In the genomic region with DNA sequence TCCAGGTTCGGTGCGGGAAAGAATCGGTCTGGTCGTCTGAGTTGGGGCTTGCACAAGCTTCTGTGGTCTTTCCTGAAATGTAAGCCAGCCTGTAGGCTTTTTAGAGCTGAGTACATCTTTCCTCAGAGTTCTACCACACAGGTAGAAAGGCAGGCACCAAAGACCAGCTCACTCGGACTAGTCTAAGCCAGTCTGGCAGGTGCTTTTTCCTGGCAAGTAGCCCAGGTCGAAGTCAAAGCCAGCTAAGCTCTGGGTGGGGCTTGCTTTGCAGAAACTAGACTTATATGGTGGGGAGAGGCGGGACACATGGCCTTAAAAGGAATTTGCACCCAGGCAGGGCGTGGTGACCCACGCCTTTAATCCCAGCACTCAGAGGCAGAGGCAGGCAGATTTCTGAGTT, we compare ENCODE assay signal across 8 mouse cellular contexts. TPM values are rescaled to one million over a fixed set of nuclear protein-coding genes. Genes with fewer than 3 reads are reported as not detected.
DNase-seq lines count a peak whose midpoint lies in the region; ATAC-seq and TF ChIP-seq lines count a peak whose summit lies in the region.
"Not testable (repeated sequence)": the region's sequence is repeated elsewhere in the genome, so short reads cannot be mapped to it uniquely, and the experiment has no call there.

No protein-coding gene starts in this region.

- ATAC-seq in forebrain, embryonic 16.5 days: peak; percentile 68
- peak; percentile 60 for ATAC-seq in hindbrain, embryonic 14.5 days (ENCODE audit: low FRiP score)
- peak; percentile 77 for ATAC-seq in kidney, embryonic 15.5 days (replicated peaks; ENCODE audit: low FRiP score)
- ATAC-seq in liver, embryonic 13.5 days (ENCODE audit: low read depth): peak; percentile 80
- ATAC-seq in megakaryocyte-erythroid progenitor cell, adult 5-6 weeks (replicated peaks; ENCODE audit: low FRiP score, low TSS enrichment, poor library complexity, severe bottlenecking): peak; percentile 75
- ATAC-seq in stomach, embryonic 15.5 days (ENCODE audit: insufficient read depth, low FRiP score, low read depth): peak; percentile 82

- TF ChIP-seq CTCF in CH12.LX (conservative IDR thresholded peaks at IDR 0.05 in 1 of 2, IDR thresholded peaks at IDR 0.05 in 1 of 2; ENCODE audit: low read depth in 2 of 2, low read length in 2 of 2): not testable (repeated sequence)

- H3K79me2 ChIP-seq in CH12.LX (replicated peaks; ENCODE audit: control insufficient read depth, extremely low read depth, insufficient read depth, poor library complexity, severe bottlenecking): not testable (repeated sequence)

- not testable (repeated sequence) for H3K4me3 ChIP-seq in CH12.LX (replicated peaks in 1 of 3; ENCODE audit: low read depth in 2 of 3, low read length in 2 of 3, poor library complexity in 1 of 3); forebrain, embryonic 16.5 days (replicated peaks; ENCODE audit: low read length); hindbrain, embryonic 14.5 days (replicated peaks; ENCODE audit: low read length); kidney, embryonic 15.5 days (replicated peaks); liver, embryonic 13.5 days (replicated peaks); stomach, embryonic 15.5 days (replicated peaks)

- H3K9me3 ChIP-seq in CH12.LX (replicated peaks; ENCODE audit: low read length); forebrain, embryonic 16.5 days (ENCODE audit: control insufficient read depth, low read length); hindbrain, embryonic 14.5 days (ENCODE audit: control insufficient read depth, low read length); kidney, embryonic 15.5 days (replicated peaks); liver, embryonic 13.5 days (replicated peaks); stomach, embryonic 15.5 days: not testable (repeated sequence)

- H3K27ac ChIP-seq in CH12.LX (ENCODE audit: insufficient read depth, low read depth); forebrain, embryonic 16.5 days (ENCODE audit: low read length); hindbrain, embryonic 14.5 days; kidney, embryonic 15.5 days; liver, embryonic 13.5 days; stomach, embryonic 15.5 days: not testable (repeated sequence)

- WGBS in forebrain, embryonic 16.5 days: 51% methylated on average over 3 of the region's 9 CpGs
- WGBS in hindbrain, embryonic 14.5 days: 63% methylated on average over 3 of the region's 9 CpGs
- 58% methylated on average over 4 of the region's 9 CpGs for WGBS in kidney, embryonic 15.5 days
- WGBS in liver, embryonic 13.5 days (ENCODE audit: insufficient replicate concordance): 16% methylated on average over 4 of the region's 9 CpGs
- WGBS in stomach, embryonic 15.5 days: 47% methylated on average over 4 of the region's 9 CpGs

- not testable (repeated sequence) for H3K4me1 ChIP-seq in CH12.LX (ENCODE audit: control insufficient read depth in 1 of 2, insufficient read depth in 2 of 2); forebrain, embryonic 16.5 days (replicated peaks; ENCODE audit: control insufficient read depth, insufficient read depth, low read length); hindbrain, embryonic 14.5 days (replicated peaks; ENCODE audit: control insufficient read depth, insufficient read depth, low read length); kidney, embryonic 15.5 days; stomach, embryonic 15.5 days
- peaks cover 14% of the 10 kb centered on the region for H3K4me1 ChIP-seq in liver, embryonic 13.5 days (replicated peaks)

- H3K4me2 ChIP-seq in CH12.LX (ENCODE audit: insufficient read depth, low read depth, poor library complexity, severe bottlenecking); forebrain, embryonic 16.5 days (ENCODE audit: low read length); kidney, embryonic 15.5 days; stomach, embryonic 15.5 days: not testable (repeated sequence)
- H3K4me2 ChIP-seq in hindbrain, embryonic 14.5 days (replicated peaks): 0 out of 2 replicates have a peak overlapping the region, but pooled peaks have one; percentile 17
- H3K4me2 ChIP-seq in liver, embryonic 13.5 days: peak overlapping the region; percentile 32; the same call in 1 of the 2 replicates

- in situ Hi-C loops in CH12.LX (cut with MboI; ENCODE audit: low pct_ligation_motif_present, low pct_unique_long_range_greater_than_20kb, low sequenced_read_pairs): not testable (repeated sequence)

- not testable (repeated sequence) for TF ChIP-seq EP300 in CH12.LX (IDR thresholded peaks at IDR 0.05; ENCODE audit: low read length)

- TF ChIP-seq POLR2A in CH12.LX (IDR thresholded peaks at IDR 0.05; ENCODE audit: low read depth, low read length): not testable (repeated sequence)

- peak; percentile 26 for DNase-seq in CH12.LX (ENCODE audit: extremely low read depth)
- peak; percentile 33 for DNase-seq in cerebellum, adult 9-10 months
- DNase-seq in hindbrain, embryonic 14.5 days (ENCODE audit: low spot score): not testable (repeated sequence)
- DNase-seq in liver, embryonic 13.5 days: peak; percentile 18

- H3K36me3 ChIP-seq in CH12.LX (replicated peaks in 1 of 2; ENCODE audit: control insufficient read depth in 1 of 2, insufficient read depth in 1 of 2, low read length in 1 of 2); forebrain, embryonic 16.5 days (ENCODE audit: control insufficient read depth, insufficient read depth); hindbrain, embryonic 14.5 days (replicated peaks; ENCODE audit: control insufficient read depth, insufficient read depth); kidney, embryonic 15.5 days; liver, embryonic 13.5 days; stomach, embryonic 15.5 days: not testable (repeated sequence)

- dilution Hi-C loops in CH12.LX (cut with MboI; ENCODE audit: extremely low pct_ligation_motif_present, extremely low pct_unique_long_range_greater_than_20kb, low sequenced_read_pairs): not testable (repeated sequence)

- not testable (repeated sequence) for TF ChIP-seq RAD21 in CH12.LX (IDR thresholded peaks at IDR 0.05; ENCODE audit: low read depth, low read length)

- not testable (repeated sequence) for H3K27me3 ChIP-seq in CH12.LX (replicated peaks); forebrain, embryonic 16.5 days (replicated peaks; ENCODE audit: control insufficient read depth, insufficient read depth, low read length); hindbrain, embryonic 14.5 days (ENCODE audit: control insufficient read depth, insufficient read depth, low read length); kidney, embryonic 15.5 days; stomach, embryonic 15.5 days (replicated peaks)
- H3K27me3 ChIP-seq in liver, embryonic 13.5 days: peaks cover 25% of the 10 kb centered on the region

- not testable (repeated sequence) for H3K9ac ChIP-seq in CH12.LX (ENCODE audit: insufficient read depth, low read depth); forebrain, embryonic 16.5 days (replicated peaks; ENCODE audit: low read depth, low read length); hindbrain, embryonic 14.5 days; kidney, embryonic 15.5 days; liver, embryonic 13.5 days; stomach, embryonic 15.5 days

RNA-seq across cellular contexts. Expression of a gene that starts 27.9 kb away (rescaled TPM):
- 0.17 and 0.25 TPM in 2 replicates for total RNA-seq in CH12.LX (2012; rRNA removed)
- 0.04 TPM in 1 of 2 replicates, not detected in the other for total RNA-seq in CH12.LX (2014; rRNA removed)
- polyA plus RNA-seq in CH12.LX (2012; ENCODE audit: insufficient read length, low read depth): 0.41 and 1.1 TPM in 2 replicates
- 4.9 and 9.0 TPM in 2 replicates for polyA plus RNA-seq in forebrain, embryonic 16.5 days (2015; fragmentation: Nextera tagmentation; extraction: Ambion mirVana)
- polyA plus RNA-seq in hindbrain, embryonic 14.5 days (2014; fragmentation: Nextera tagmentation; extraction: Ambion mirVana): 8.8 and 9.8 TPM in 2 replicates
- 17.0 and 18.3 TPM in 2 replicates for polyA plus RNA-seq in kidney, embryonic 15.5 days (2015; fragmentation: Nextera tagmentation; extraction: Ambion mirVana)
- polyA plus RNA-seq in liver, embryonic 13.5 days (2015; fragmentation: Nextera tagmentation; extraction: Ambion mirVana): 7.2 and 8.3 TPM in 2 replicates
- 0.30 and 0.42 TPM in 2 replicates for total RNA-seq in megakaryocyte-erythroid progenitor cell, adult 5-6 weeks (2014; fragmentation: Nextera tagmentation)
- not detected in 2 replicates for total RNA-seq in megakaryocyte-erythroid progenitor cell, adult 5-6 weeks (2017)
- 51.0 and 56.7 TPM in 2 replicates for polyA plus RNA-seq in stomach, embryonic 15.5 days (2015; fragmentation: Nextera tagmentation; extraction: Ambion mirVana)
